Mouse (Mus musculus): ENCODE results near the gene Ltbr.

DNA sequence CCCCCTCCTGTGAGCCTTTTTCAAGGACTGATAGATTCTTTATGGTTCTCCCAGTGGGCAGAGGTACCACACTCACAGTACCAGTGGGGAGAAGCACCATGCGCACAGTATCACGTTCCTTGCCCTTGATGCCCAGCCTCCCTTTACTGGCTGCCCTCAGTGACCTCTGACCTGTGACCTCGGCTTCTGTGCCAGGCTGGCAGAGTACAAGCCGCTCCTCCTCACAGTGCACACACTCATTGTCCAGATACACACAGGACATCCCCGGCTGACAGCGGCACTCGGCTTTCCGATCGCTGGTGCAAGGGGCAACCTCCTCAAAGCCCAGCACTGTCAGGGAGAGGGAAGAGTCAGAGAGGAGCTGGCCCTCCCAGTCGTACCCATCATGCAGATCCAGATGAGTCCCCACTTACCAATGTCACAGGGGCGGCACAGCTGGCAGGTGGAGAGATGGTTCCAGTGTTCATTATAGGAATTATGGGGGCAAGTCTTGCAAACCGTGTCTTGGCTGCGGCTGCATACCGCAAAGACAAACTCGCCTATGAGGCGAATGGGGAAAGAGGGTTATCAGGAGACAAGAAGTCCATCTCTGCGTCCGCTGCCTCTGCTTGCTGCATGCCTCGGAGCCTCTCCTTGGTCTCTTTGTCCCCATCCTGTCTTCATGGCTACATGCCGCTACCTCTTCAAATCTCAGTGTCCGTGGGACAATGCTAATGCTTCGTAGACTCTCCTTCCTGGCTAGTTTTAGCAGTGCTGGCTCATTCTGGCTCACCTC lies 917 bp downstream of the Ltbr start:
- TF ChIP-seq POLR2A (IDR thresholded peaks at IDR 0.05; ENCODE audit: control insufficient read depth, low read depth, low read length) (no peak), CTCF (IDR thresholded peaks at IDR 0.05; ENCODE audit: control insufficient read depth, insufficient read depth, insufficient replicate concordance, low read depth, low read length) (no peak)
